Mouse (Mus musculus) intestine, postnatal 0 days (tissue): Measurements from ENCODE around the gene Fezf2. TPM values are rescaled to one million over a fixed set of nuclear protein-coding genes. Genes with fewer than 3 reads are reported as not detected.

ENCODE experiments used
- ATAC-seq: fragments of 200-750 bp; cut with Nextera tagmentation; 2 replicates; pipeline ENCODE4 v1.8.0; 2017; ENCODE audit warnings: mild to moderate bottlenecking, moderate TSS enrichment, moderate library complexity
- H3K27ac ChIP-seq: fragments of 300-500 bp; sonication (generic); 2 replicates; pipeline ENCODE4 v1.5.1; 2014; ENCODE audit warnings: mild to moderate bottlenecking, low read depth, low read length, moderate library complexity
- H3K27me3 ChIP-seq: fragments of 300-500 bp; sonication (generic); replicated peaks from 2 replicates; pipeline ENCODE4 v1.6.1; 2014; ENCODE audit warnings: low read length, mixed read lengths; ENCODE audit not compliant: control insufficient read depth, insufficient read depth
- H3K36me3 ChIP-seq: fragments of 300-500 bp; sonication (generic); 2 replicates; pipeline ENCODE4 v1.6.1; 2014; ENCODE audit warnings: mild to moderate bottlenecking, moderate library complexity; ENCODE audit not compliant: control insufficient read depth, insufficient read depth
- H3K4me1 ChIP-seq: fragments of 300-500 bp; sonication (generic); replicated peaks from 2 replicates; pipeline ENCODE4 v1.6.1; 2014; ENCODE audit warnings: antibody characterized with exemption, low read length, mixed read lengths; ENCODE audit not compliant: control insufficient read depth, insufficient read depth
- H3K4me2 ChIP-seq: fragments of 300-500 bp; sonication (generic); replicated peaks from 2 replicates; pipeline ENCODE4 v1.6.1; 2014; ENCODE audit warnings: low read depth, mild to moderate bottlenecking, moderate library complexity
- H3K4me3 ChIP-seq: fragments of 300-500 bp; sonication (generic); 2 replicates; pipeline ENCODE4 v1.5.1; 2014; ENCODE audit warnings: low read depth, low read length
- H3K9ac ChIP-seq: fragments of 300-500 bp; sonication (generic); 2 replicates; pipeline ENCODE4 v1.6.1; 2014; ENCODE audit warnings: mild to moderate bottlenecking, low read depth, low read length
- H3K9me3 ChIP-seq: fragments of 300-500 bp; sonication (generic); 2 replicates; pipeline ENCODE4 v1.6.1; 2016; ENCODE audit warnings: mixed run types; ENCODE audit not compliant: control insufficient read depth
- CTCF ChIP-seq: sonication (generic); IDR thresholded peaks from 2 replicates; pipeline ENCODE4 v1.5.1; 2016; ENCODE audit warnings: low read depth, mild to moderate bottlenecking, control low read depth, antibody characterized with exemption, moderate library complexity
- WGBS: fragments of 180-500 bp; shearing (Covaris S2); extraction: QIAGEN DNeasy Blood & Tissue Kit; methylation state at CpG from one replicate; pipeline ENCODE4 v1.1.7; 2014; 5-methylcytosine and 5-hydroxymethylcytosine counted together
- polyA plus RNA-seq: library from polyadenylated mRNA; unstranded; fragments of >200 nt; fragmentation: Nextera tagmentation; extraction: Ambion mirVana; gene quantifications from 2 replicates; pipeline ENCODE4 v1.2.1, GENCODE M21; 2015

Gene Fezf2
- polyA plus RNA-seq, result not detected in 2 replicates

DNA sequence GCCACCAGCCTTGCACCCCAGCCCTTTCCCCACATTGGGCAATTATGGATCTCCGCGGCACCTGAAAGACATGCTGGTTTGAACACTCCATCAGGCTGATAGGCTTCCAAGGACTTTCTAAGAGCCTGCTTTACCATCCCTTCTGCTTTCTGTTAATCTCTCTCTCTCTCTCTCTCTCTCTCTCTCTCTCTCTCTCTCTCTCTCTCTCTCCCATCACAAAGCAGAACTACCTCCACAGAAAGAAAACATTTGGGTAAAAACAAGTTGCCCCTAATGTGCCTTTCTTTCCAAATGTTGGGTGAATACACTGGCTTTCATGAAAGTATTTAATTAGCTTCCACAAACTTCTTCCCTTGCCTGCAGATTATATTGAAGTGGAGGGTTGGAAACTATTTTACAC lies at the start of gene Fezf2:
Fezf2 (minus strand) TSS at position 101 of the 400 bp plus-strand sequence.
- ATAC-seq, result no peak
- no peak within 1 kb of the TSS for H3K27ac ChIP-seq
- H3K4me1 ChIP-seq, result no peaks in the 10 kb centered on the region
- no peak for TF ChIP-seq CTCF
- no peak within 1 kb of the TSS for H3K9ac ChIP-seq
- H3K4me2 ChIP-seq, result no peak within 1 kb of the TSS
- no peaks in the 10 kb centered on the region for H3K9me3 ChIP-seq
- no peaks in the 10 kb centered on the region for H3K36me3 ChIP-seq
- peaks cover 82% of the 10 kb centered on the region for H3K27me3 ChIP-seq
- 4% methylated on average over 2 of the region's 2 CpGs for WGBS
- no peak within 1 kb of the TSS for H3K4me3 ChIP-seq

- Histone ChIP-seq H3K4me1 (no peaks in the 10 kb centered on the region), H3K4me2 (no peak overlapping the region), H3K27me3 (no peaks in the 10 kb centered on the region), H3K4me3 (no peak overlapping the region), H3K9me3 (no peaks in the 10 kb centered on the region), H3K36me3 (no peaks in the 10 kb centered on the region), H3K27ac (no peak overlapping the region), H3K9ac (no peak overlapping the region)
- ATAC-seq, result no peak
- peak; percentile 46 for TF ChIP-seq CTCF
- 69% methylated on average over 3 of the region's 3 CpGs for WGBS
These were observed 49.6 kb upstream of the Fezf2 start for GRCm38 (mm10) chr14:12397561-12397960.

GRCm38 (mm10) chr14:12394318-12394717 lies 46.3 kb upstream of the Fezf2 start:
- no peaks in the 10 kb centered on the region for H3K36me3 ChIP-seq
- no peak overlapping the region for H3K9ac ChIP-seq
- WGBS, result 55% methylated on average over 2 of the region's 2 CpGs
- no peaks in the 10 kb centered on the region for H3K27me3 ChIP-seq
- no peak overlapping the region for H3K27ac ChIP-seq
- no peak overlapping the region for H3K4me3 ChIP-seq
- no peaks in the 10 kb centered on the region for H3K9me3 ChIP-seq
- no peak overlapping the region for H3K4me2 ChIP-seq
- no peaks in the 10 kb centered on the region for H3K4me1 ChIP-seq
- no peak for ATAC-seq
- no peak for TF ChIP-seq CTCF

DNA sequence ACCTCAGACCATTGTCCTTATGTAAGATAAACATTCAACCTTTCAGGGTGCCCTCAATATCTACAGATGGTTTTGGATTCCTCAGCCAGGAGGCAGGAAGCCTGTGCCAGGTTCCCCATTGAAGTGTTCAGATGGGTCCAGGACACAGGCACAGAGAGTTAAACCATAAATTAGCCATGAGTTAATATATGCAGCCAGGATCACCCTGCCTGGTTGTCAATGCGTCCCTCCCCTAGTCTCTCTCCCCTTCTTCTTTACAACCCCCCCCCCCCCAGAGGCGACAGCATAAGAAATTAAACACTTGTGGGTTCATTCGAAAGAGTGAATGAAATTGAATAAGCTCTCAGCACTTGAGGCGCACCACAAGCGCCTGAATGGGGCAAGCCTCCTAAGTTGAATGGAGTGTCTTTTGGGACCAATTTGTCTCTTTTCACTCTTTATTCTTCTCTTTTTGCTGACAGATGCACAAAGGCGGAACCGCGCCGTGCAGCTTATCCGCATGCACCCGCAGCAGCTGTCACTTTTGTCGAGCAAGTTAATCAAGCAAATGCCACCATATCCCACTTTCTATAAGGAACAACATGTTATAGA lies 45.4 kb upstream of the Fezf2 start:
- Histone ChIP-seq H3K27me3 (no peaks in the 10 kb centered on the region), H3K36me3 (no peaks in the 10 kb centered on the region), H3K27ac (no peak overlapping the region), H3K4me3 (no peak overlapping the region), H3K4me1 (no peaks in the 10 kb centered on the region), H3K9ac (no peak overlapping the region), H3K4me2 (no peak overlapping the region), H3K9me3 (no peaks in the 10 kb centered on the region)
- ATAC-seq, result no peak
- TF ChIP-seq CTCF, result no peak
- WGBS, result 76% methylated on average over 12 of the region's 12 CpGs

- H3K9ac ChIP-seq, result no peak overlapping the region
- no peak for ATAC-seq
These were observed 43.2 kb upstream of the Fezf2 start for GRCm38 (mm10) chr14:12391167-12391566.

DNA sequence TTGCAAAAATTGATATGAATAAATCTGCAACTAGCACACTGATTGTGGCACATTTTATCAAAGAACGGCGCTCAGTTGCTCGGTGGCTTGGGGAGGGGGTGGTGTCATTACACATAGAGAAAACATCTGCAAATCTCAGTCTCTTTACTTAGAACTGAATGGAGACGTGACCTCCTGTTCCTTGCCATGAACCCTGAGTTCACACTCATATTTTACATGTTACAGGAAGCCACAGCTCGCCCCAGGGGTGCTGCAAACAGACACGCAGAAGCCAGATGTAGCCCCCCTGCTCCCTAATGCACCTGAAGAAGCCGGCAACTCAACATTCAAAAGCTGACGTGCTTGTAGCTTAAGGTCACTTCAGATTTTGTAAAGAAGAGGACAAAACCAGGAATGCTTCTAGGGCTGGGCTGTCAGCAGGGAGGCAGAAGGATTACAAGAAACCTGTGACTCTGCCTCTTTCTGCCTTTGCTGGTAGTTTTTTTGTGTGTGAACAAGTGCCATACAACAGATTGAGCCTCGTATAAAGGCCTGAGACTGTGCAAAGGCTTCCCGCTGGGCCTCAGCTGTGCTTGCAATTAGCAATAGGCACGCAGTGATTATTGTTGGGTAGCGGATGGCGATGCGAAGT lies 40.9 kb upstream of the Fezf2 start:
- 58% methylated on average over 14 of the region's 14 CpGs for WGBS
- Histone ChIP-seq H3K4me1 (no peaks in the 10 kb centered on the region), H3K9me3 (no peaks in the 10 kb centered on the region), H3K9ac (no peak overlapping the region), H3K4me3 (no peak overlapping the region), H3K36me3 (no peaks in the 10 kb centered on the region), H3K4me2 (no peak overlapping the region), H3K27me3 (no peaks in the 10 kb centered on the region), H3K27ac (no peak overlapping the region)
- no peak for TF ChIP-seq CTCF
- ATAC-seq, result no peak

More at GRCm38 (mm10) chr14:12391167-12391566, 43.2 kb upstream of the Fezf2 start:
- Histone ChIP-seq H3K9me3 (no peaks in the 10 kb centered on the region), H3K4me2 (no peak overlapping the region), H3K36me3 (no peaks in the 10 kb centered on the region), H3K27me3 (no peaks in the 10 kb centered on the region), H3K4me3 (no peak overlapping the region), H3K27ac (no peak overlapping the region), H3K4me1 (no peaks in the 10 kb centered on the region)
- 76% methylated on average over 7 of the region's 7 CpGs for WGBS
- no peak for TF ChIP-seq CTCF
